Mouse (Mus musculus) forebrain, embryonic 16.5 days (tissue): ENCODE measurements around the gene B3galt4. TPM values are rescaled to one million over a fixed set of nuclear protein-coding genes. Genes with fewer than 3 reads are reported as not detected.
A peak's percentile ranks its signal among the peaks of the same experiment; 100 is the strongest.
"Not testable (repeated sequence)": the region's sequence is repeated elsewhere in the genome, so short reads cannot be mapped to it uniquely, and the experiment has no call there.

ENCODE experiments used
- ATAC-seq: fragments of 200-750 bp; cut with Nextera tagmentation; 2 replicates; pipeline ENCODE4 v1.8.0; 2017; ENCODE audit warnings: mild to moderate bottlenecking, moderate library complexity
- H3K27ac ChIP-seq: fragments of 300-500 bp; sonication (generic); 2 replicates; pipeline ENCODE4 v1.5.1; 2014; ENCODE audit warnings: low read length, control low read depth
- H3K27me3 ChIP-seq: fragments of 300-500 bp; sonication (generic); replicated peaks from 2 replicates; pipeline ENCODE4 v1.6.1; 2014; ENCODE audit warnings: low read length; ENCODE audit not compliant: control insufficient read depth, insufficient read depth
- H3K36me3 ChIP-seq: fragments of 300-500 bp; sonication (generic); 2 replicates; pipeline ENCODE4 v1.6.1; 2014; ENCODE audit not compliant: control insufficient read depth, insufficient read depth
- H3K4me1 ChIP-seq: fragments of 300-500 bp; sonication (generic); replicated peaks from 2 replicates; pipeline ENCODE4 v1.6.1; 2014; ENCODE audit warnings: low read length; ENCODE audit not compliant: control insufficient read depth, insufficient read depth
- H3K4me2 ChIP-seq: fragments of 300-500 bp; sonication (generic); 2 replicates; pipeline ENCODE4 v1.6.1; 2014; ENCODE audit warnings: mild to moderate bottlenecking, low read length, control low read depth
- H3K4me3 ChIP-seq: fragments of 300-500 bp; sonication (generic); replicated peaks from 2 replicates; pipeline ENCODE4 v1.5.1; 2014; ENCODE audit warnings: mild to moderate bottlenecking, low read length, control low read depth
- H3K9ac ChIP-seq: fragments of 300-500 bp; sonication (generic); replicated peaks from 2 replicates; pipeline ENCODE4 v1.6.1; 2014; ENCODE audit warnings: low read depth, low read length, control low read depth
- H3K9me3 ChIP-seq: fragments of 300-500 bp; sonication (generic); 2 replicates; pipeline ENCODE4 v1.6.1; 2016; ENCODE audit warnings: low read length; ENCODE audit not compliant: control insufficient read depth
- WGBS: fragments of 180-500 bp; shearing (Covaris S2); extraction: QIAGEN DNeasy Blood & Tissue Kit; methylation state at CpG from one replicate; pipeline ENCODE4 v1.1.7; 2014; 5-methylcytosine and 5-hydroxymethylcytosine counted together
- polyA plus RNA-seq: library from polyadenylated mRNA; unstranded; fragments of >200 nt; fragmentation: Nextera tagmentation; extraction: Ambion mirVana; gene quantifications from 2 replicates; pipeline ENCODE4 v1.2.1, GENCODE M21; 2015

The B3galt4 gene
- polyA plus RNA-seq, 1 experiment from 2014 or later, result 13.2 TPM

DNA sequence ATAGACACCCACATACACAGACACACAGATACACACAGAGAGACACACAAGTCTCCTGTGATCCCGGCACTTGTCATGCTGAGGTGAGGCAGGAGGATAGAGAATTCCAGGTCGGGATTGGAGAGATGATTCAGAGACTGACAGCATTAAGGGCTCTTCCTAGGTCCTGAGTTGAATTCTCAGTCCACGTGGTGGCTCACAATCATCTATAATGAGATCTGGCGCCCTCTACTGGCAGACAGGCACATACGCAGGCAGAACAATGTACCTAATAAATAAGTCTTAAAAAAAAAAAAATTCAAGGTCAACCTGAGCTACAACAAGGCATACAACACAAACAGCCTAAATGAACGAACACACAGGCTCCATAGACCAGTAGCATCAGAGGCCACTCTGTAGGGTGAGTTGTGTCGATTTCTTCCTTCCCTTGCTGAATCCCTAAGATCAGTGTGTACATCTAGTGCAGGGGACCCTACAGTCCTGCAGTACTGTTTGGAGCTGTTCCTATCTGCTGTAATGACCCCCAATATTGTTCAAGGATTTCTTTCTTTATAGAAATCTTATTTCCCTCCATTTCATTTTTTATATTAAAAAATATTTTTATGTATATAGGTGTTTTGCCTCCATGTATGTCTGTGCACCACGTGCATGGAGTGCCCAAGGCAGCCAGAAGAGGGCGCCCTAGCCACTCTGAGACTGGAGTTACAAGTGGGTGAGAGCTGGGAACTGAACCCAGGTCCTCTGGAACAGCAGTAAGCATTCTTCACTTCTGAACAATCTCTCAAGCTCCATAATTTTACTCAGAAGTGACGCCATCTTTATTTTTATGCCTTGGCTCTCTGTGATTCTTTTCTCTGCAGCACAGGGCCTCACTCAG is 40.7 kb upstream of the B3galt4 start:
- WGBS, result 31% methylated on average over 10 of the region's 10 CpGs
- H3K4me3 ChIP-seq, result no peak overlapping the region
- H3K4me2 ChIP-seq, result no peak overlapping the region
- 0 out of 2 replicates have a peak, but pooled peaks have one; percentile 40 for ATAC-seq
- H3K9me3 ChIP-seq, result no peaks in the 10 kb centered on the region
- H3K4me1 ChIP-seq, result no peaks in the 10 kb centered on the region
- 0 out of 2 replicates have a peak, but pooled peaks cover 4% of the 10 kb centered on the region for H3K27me3 ChIP-seq
- H3K36me3 ChIP-seq, result no peaks in the 10 kb centered on the region
- no peak overlapping the region for H3K27ac ChIP-seq
- H3K9ac ChIP-seq, result no peak overlapping the region

DNA sequence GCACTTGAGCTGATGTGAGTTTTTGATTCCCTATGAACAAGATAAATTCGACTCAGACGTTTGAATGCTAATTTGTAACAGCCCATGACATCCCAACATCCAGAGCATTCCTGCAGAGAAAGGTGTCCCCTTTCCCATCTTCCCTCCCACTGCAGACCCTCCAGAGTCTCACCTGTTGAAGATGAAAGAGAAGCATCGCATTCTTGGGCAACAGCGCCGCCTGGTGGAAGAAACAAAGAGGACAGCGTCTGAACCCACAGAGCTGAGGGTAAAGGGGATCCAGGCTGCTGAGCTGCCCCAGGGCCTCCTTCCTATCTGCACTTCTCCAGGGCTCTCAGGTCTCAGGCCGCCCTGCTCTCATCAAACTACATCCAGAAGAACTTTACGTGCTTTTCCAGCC is 30.8 kb upstream of the B3galt4 start:
- H3K27ac ChIP-seq, ATAC-seq, H3K9ac ChIP-seq, H3K36me3 ChIP-seq, H3K9me3 ChIP-seq: not testable (repeated sequence)
- Histone ChIP-seq H3K4me3 (peak overlapping the region; percentile 49), H3K4me2 (peak overlapping the region; percentile 51), H3K27me3 (peaks cover 30% of the 10 kb centered on the region), H3K4me1 (peaks cover 19% of the 10 kb centered on the region)
- 8% methylated on average over 8 of the region's 8 CpGs for WGBS

DNA sequence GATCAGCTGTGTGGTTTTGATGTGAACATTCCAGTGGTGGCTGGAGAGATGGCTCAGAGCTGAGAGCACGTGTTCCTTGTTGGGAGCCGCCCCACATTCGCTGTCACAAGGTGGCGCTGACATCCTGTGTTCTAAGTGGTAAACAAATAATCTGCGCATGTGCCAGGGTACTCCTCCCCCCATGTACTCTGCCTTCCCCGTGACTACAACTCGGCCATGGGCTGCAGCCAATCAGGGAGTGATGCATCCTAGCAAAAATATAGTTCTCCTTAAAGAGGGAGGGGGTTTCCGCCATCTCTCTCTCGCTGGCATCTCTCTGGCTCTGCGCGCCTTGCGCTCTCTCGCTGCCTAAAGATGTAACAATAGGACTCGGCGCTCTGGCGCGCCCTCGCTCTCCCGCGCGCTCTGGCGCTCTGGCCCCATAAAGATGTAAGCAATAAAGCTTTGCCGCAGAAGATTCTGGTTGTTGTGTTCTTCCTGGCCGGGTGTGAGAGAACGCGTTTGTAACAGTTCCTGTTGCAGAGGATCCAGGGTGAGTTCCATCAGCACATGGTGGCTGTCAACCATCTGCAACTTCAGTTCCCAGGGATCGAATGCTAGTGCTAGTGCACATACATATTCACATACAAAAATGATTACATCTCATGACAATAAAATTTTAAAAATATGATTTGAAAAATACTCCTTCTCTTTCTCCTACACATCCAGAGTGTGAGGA is 30.1 kb upstream of the B3galt4 start:
- H3K36me3 ChIP-seq, H3K9me3 ChIP-seq: not testable (repeated sequence)
- H3K4me2 ChIP-seq, result peak overlapping the region; percentile 51
- peak overlapping the region; percentile 60 for H3K9ac ChIP-seq
- H3K4me3 ChIP-seq, result peak overlapping the region; percentile 49
- peaks cover 37% of the 10 kb centered on the region for H3K27me3 ChIP-seq
- peaks cover 19% of the 10 kb centered on the region for H3K4me1 ChIP-seq
- peak; percentile 96 for ATAC-seq
- under 1% methylated on average over 27 of the region's 27 CpGs for WGBS
- peak overlapping the region; percentile 91 for H3K27ac ChIP-seq

DNA sequence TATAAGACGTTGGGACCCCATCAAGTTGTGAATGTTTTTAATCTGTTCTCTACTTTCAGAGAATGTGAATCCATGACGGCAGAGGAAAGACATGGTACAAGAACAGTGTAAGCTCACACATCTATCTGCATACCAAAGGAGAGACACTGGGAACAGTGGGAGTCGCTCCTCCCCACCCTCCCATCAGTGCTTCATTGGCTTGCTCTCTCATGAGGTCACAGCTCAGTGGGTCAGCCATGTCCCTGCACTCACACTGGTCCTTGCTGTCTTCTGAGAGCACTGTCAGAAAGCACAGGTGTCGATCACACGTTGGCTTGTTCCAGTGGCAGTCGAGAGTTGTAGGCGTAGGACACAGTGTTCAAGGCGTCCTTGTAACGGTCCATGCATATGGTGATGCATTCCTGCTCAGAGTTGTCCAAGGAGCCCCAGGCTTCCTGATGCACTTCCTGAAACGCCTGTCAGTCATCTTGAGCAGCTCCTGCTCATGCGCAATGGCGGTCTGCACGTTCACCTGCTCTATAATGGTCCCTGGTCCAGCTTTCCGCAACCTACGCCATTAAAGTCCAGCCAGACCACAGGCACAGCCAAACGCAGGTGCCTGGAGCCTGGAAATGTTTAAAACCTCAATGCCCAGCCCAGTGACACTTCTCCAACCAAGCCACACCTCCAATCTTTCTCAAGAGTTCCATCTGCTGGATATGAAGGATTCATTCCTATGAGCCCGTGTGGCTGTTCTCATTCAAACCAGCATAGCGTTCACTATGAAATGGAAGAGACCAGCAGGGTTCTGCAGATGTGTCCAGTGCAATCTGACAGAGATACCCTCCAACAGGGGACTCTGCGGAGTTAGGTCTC is 29.1 kb upstream of the B3galt4 start:
- H3K36me3 ChIP-seq, result no peaks in the 10 kb centered on the region
- peak overlapping the region; percentile 35; the same call in 1 of the 2 replicates for H3K4me2 ChIP-seq
- H3K9me3 ChIP-seq, result no peaks in the 10 kb centered on the region
- peak overlapping the region; percentile 39; the same call in 1 of the 2 replicates for H3K9ac ChIP-seq
- WGBS, result 81% methylated on average over 19 of the region's 19 CpGs
- H3K27me3 ChIP-seq, result peaks cover 39% of the 10 kb centered on the region
- peak overlapping the region; percentile 0; the same call in 1 of the 2 replicates for H3K4me3 ChIP-seq
- H3K4me1 ChIP-seq, result peaks cover 19% of the 10 kb centered on the region
- H3K27ac ChIP-seq, result peak overlapping the region; percentile 34
- peak; percentile 3; the same call in 1 of the 2 replicates for ATAC-seq

DNA sequence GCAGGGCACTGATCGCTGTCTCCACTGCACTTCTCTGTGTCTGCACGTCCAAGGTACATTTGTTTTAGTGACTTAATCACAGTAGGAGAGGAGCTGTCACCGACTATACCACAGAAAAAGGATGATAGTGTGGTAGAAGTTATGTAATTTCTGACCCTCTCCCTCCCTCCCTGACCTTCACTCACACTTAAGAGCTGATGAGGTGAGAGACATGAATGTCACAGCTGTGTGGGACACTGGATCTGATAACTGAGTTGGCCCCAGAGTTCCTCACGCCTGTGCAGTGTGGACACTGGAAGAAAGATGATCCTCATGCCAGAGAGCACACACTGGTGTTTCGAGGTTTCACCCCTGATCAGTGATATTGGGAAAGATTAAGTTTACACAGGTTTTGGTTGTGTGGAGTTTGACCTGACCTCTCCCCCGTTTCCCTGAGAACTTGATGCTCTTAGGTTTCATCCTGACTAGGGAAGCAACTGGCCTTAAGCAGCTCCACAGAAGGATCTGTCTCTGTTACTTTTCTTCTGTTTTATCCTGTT is 28.3 kb upstream of the B3galt4 start:
- no peak for ATAC-seq
- Histone ChIP-seq H3K27ac (no peak overlapping the region), H3K9ac (no peak overlapping the region), H3K36me3 (no peaks in the 10 kb centered on the region), H3K27me3 (peaks cover 42% of the 10 kb centered on the region), H3K4me1 (peaks cover 19% of the 10 kb centered on the region), H3K4me2 (no peak overlapping the region), H3K4me3 (no peak overlapping the region), H3K9me3 (no peaks in the 10 kb centered on the region)
- WGBS, result 79% methylated on average over 6 of the region's 6 CpGs

DNA sequence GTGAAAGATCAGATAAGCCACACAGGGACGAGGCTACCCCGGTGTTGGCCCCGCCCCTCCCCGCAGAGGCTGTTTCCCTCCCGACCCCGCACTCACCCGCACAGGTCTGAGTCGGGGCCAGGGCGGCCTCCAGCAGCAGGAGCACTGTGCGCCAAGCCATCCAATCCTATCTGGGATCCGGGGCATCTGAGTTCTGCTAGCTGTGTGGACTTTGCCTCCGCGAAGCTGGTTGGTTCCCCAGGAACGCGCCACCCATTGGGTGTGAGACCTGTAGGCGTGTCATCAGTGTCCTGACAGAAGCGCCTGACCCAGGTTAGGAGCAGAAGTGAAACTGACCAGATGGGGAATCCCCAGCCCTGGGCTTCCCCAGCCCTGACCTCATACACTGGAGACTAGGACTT is 27.3 kb upstream of the B3galt4 start:
- peak overlapping the region; percentile 40 for H3K4me3 ChIP-seq
- H3K9ac ChIP-seq, result peak overlapping the region; percentile 52
- under 1% methylated on average over 17 of the region's 17 CpGs for WGBS
- no peak overlapping the region for H3K27ac ChIP-seq
- peaks cover 47% of the 10 kb centered on the region for H3K27me3 ChIP-seq
- H3K9me3 ChIP-seq, result no peaks in the 10 kb centered on the region
- H3K4me2 ChIP-seq, result peak overlapping the region; percentile 56
- ATAC-seq, result no peak
- no peaks in the 10 kb centered on the region for H3K36me3 ChIP-seq
- peaks cover 19% of the 10 kb centered on the region for H3K4me1 ChIP-seq

DNA sequence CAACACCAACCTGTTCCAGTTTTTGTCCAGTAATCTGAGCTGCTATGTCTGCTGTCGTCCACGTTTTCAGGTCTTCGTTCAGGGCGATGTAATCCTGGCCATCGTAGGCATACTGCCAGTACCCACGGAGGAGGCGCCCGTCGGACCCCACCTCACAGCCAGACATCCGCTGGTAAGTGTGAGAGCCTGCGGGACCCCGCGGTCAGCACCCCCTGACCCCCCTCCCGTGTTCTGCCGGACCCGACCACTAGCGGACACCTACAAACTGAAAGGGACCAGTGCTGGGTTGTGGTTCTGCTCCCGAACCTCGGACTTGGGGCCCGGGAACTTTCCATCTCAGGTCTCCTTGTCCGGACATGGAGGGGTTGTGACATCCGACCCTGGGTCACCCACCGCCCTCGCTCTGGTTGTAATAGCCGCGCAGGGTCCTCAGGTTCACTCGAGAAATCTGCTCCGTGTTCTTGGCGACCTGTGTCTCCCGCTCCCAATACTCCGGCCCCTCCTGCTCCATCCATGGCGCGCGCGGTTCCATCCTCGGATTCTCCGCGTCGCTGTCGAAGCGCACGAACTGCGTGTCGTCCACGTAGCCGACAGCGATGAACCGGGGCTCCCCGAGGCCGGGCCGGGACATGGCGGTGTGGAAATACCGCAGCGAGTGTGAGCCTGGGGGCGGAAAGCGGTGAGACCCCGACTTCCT is 26.7 kb upstream of the B3galt4 start:
- Histone ChIP-seq H3K9me3 (no peaks in the 10 kb centered on the region), H3K27me3 (peaks cover 47% of the 10 kb centered on the region), H3K4me2 (peak overlapping the region; percentile 56), H3K36me3 (no peaks in the 10 kb centered on the region), H3K4me3 (peak overlapping the region; percentile 40), H3K27ac (no peak overlapping the region), H3K4me1 (peaks cover 19% of the 10 kb centered on the region), H3K9ac (peak overlapping the region; percentile 52)
- WGBS, result 3% methylated on average over 57 of the region's 57 CpGs
- ATAC-seq, result no peak

DNA sequence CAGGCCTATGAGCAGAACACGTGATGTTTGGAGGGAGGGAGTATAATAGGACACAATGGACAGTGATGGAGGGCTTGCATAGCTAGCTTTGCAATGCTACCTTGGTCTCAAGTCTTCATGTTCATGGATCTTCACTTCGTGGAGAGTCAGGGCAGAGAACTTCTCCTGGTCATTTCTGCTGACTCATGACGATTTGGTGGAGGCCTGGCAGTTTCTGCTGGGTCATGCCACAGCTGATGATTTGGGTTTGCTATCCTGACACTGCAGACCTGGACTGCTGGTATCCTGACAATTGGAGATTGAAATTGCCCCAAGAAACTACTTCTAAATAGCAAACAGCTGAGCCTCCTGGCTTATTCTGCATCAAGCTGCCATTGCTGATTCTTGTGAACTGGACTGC is 22.3 kb upstream of the B3galt4 start:
- H3K4me1 ChIP-seq, result peaks cover 7% of the 10 kb centered on the region; the same call in 1 of the 2 replicates
- no peak overlapping the region for H3K4me3 ChIP-seq
- H3K9ac ChIP-seq, result no peak overlapping the region
- WGBS, result 62% methylated on average over 3 of the region's 3 CpGs
- no peak overlapping the region for H3K4me2 ChIP-seq
- ATAC-seq, result no peak
- H3K27ac ChIP-seq, result no peak overlapping the region
- H3K27me3 ChIP-seq, result peaks cover 29% of the 10 kb centered on the region
- H3K36me3 ChIP-seq, result no peaks in the 10 kb centered on the region
- H3K9me3 ChIP-seq, result no peaks in the 10 kb centered on the region
